Mouse (Mus musculus): ENCODE results near the gene Ces3b. TPM values are rescaled to one million over a fixed set of nuclear protein-coding genes. Genes with fewer than 3 reads are reported as not detected.
"Not testable (repeated sequence)": the region's sequence is repeated elsewhere in the genome, so short reads cannot be mapped to it uniquely, and the experiment has no call there.

Gene Ces3b
- polyA plus RNA-seq (2014; fragmentation: Nextera tagmentation; extraction: Ambion mirVana): not detected in 2 replicates

DNA sequence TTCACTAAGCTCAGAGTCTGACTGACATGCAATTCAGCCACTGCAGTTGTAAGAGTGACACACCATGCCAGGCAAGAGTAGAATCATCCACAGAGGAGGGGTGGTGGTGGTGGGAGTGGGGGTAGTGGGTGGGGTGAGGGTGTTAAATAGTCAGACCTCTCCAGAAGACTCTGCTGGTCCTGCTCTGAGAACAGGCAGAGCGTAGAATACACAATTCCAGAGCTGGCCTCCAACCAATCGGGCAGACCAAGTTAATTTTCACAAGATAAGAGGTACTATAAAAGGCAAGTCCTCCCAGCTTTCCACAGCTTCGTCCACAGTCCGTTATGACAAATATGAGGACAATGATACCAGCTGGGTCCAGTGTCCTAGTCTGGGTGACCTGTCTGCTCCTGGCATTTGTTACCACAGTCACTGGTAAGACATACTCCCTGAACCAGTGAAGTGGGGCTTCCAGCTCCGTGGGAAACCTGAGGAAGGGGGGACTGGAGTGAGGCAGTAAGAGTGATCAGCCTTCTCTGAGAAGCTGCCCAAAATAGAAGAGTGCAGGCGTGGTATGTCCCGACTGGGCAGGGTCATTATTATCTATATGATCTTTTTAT, at the start of gene Ces3b:
Ces3b (plus strand) TSS at position 305 of the 602 bp plus-strand sequence.
- no peaks in the 10 kb centered on the region for H3K4me1 ChIP-seq (ENCODE audit: insufficient read depth)
- H3K9ac ChIP-seq: no peak within 1 kb of the TSS
- H3K36me3 ChIP-seq (ENCODE audit: insufficient read depth): no peaks in the 10 kb centered on the region
- TF ChIP-seq CTCF (IDR thresholded peaks at IDR 0.05; ENCODE audit: low read depth): no peak
- H3K4me3 ChIP-seq (ENCODE audit: low read depth, low read length): no peak within 1 kb of the TSS
- no peak within 1 kb of the TSS for H3K4me2 ChIP-seq
- H3K9me3 ChIP-seq (ENCODE audit: low read depth, low read length): no peaks in the 10 kb centered on the region
- ATAC-seq (ENCODE audit: insufficient read depth) (no peak), DNase-seq (no peak)
- no peak within 1 kb of the TSS for H3K27ac ChIP-seq (ENCODE audit: low read depth)
- no peaks in the 10 kb centered on the region for H3K27me3 ChIP-seq (ENCODE audit: insufficient read depth, low read length)
- WGBS: 55% methylated on average over 7 of the region's 7 CpGs

DNA sequence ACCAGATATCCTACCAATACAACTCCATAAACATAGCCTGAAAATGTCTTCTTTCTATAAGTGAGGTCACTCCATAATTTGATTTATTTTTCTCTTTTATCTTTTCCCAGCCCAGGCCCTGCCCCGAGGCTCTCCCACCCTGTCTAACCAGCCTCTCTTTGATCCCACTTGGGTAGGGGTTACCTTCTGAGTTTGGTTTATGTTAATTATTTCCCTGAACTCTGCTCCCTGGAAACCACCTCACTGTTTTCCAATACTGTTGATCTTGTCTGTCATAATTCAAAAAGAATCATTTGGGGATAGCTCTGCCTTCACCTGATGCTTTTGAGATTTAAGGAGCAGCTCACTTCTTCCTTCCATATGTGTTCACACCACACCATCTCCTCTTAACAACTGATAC, 40.0 kb upstream of the Ces3b start:
- no peak for ATAC-seq (ENCODE audit: insufficient read depth)
- Histone ChIP-seq H3K9ac (no peak overlapping the region), H3K36me3 (ENCODE audit: insufficient read depth) (no peaks in the 10 kb centered on the region), H3K4me1 (ENCODE audit: insufficient read depth) (no peaks in the 10 kb centered on the region), H3K27me3 (ENCODE audit: insufficient read depth, low read length) (no peaks in the 10 kb centered on the region), H3K4me3 (ENCODE audit: low read depth, low read length) (no peak overlapping the region), H3K4me2 (no peak overlapping the region), H3K27ac (ENCODE audit: low read depth) (no peak overlapping the region), H3K9me3 (ENCODE audit: low read depth, low read length) (no peaks in the 10 kb centered on the region)
- WGBS: 52% methylated on average over 1 of the region's 1 CpGs
- no peak for TF ChIP-seq CTCF (IDR thresholded peaks at IDR 0.05; ENCODE audit: low read depth)
- DNase-seq: no peak

DNA sequence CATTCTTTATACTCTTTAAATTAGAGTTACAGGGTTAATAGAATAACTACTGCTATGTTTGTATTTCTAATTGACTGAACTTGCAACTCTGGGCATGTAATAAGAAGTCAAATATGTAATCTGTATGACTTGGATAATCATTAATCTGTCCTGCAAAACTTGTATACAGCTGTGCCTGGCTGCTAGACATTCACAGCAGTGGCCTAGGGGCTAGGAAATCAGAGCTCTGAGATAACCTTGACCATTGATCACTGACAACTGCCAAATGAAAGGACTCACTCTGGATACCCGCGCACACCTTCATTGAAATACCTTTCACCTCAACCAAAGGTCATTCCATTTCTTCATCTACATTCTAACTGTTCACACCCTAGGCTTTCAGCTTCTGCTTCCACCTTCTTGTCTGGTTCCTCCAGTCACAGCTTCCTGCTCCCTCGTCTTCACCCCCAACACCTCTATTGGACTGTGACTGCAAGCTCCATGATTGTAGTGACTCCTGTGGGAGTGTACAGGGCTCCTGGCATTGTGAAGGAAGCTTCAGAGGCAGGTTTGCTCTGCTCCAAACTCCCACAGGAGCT, 37.6 kb upstream of the Ces3b start:
- Histone ChIP-seq H3K27me3 (ENCODE audit: insufficient read depth, low read length) (no peaks in the 10 kb centered on the region), H3K9ac (no peak overlapping the region), H3K4me1 (ENCODE audit: insufficient read depth) (no peaks in the 10 kb centered on the region), H3K9me3 (ENCODE audit: low read depth, low read length) (no peaks in the 10 kb centered on the region), H3K4me3 (ENCODE audit: low read depth, low read length) (no peak overlapping the region), H3K4me2 (no peak overlapping the region), H3K27ac (ENCODE audit: low read depth) (no peak overlapping the region), H3K36me3 (ENCODE audit: insufficient read depth) (no peaks in the 10 kb centered on the region)
- TF ChIP-seq CTCF (IDR thresholded peaks at IDR 0.05; ENCODE audit: low read depth): no peak
- 66% methylated on average over 3 of the region's 3 CpGs for WGBS
- no peak for ATAC-seq (ENCODE audit: insufficient read depth)
- no peak for DNase-seq

DNA sequence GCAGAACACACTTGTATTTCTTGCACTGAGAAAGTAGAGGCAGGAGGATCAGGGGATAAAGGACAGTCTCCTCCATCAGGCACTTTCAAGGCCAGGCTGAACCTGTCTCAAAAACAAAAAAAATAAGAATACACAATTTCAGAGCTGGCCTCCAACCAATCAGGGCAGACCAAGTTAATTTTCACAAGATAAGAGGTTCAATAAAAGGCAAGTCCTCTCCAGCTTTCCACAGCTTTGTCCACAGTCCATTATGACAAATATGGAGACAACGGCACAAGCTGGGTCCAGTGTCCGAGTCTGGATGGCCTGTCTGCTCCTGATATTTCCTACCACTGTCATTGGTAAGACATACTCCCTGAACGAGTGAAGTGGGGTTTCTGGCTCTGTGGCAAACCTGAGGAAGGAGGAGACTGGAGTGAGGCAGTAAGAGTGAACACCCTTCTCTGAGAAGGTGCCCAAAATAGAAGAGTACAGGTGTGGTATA, 35.1 kb upstream of the Ces3b start, which contains the start of gene Ces3a:
Ces3a (plus strand) TSS at position 231 of the 484 bp plus-strand sequence.
- Histone ChIP-seq H3K9ac (no peak within 1 kb of the TSS), H3K9me3 (ENCODE audit: low read depth, low read length) (no peaks in the 10 kb centered on the region), H3K4me3 (ENCODE audit: low read depth, low read length) (no peak within 1 kb of the TSS), H3K36me3 (ENCODE audit: insufficient read depth) (no peaks in the 10 kb centered on the region), H3K4me1 (ENCODE audit: insufficient read depth) (no peaks in the 10 kb centered on the region), H3K4me2 (no peak within 1 kb of the TSS), H3K27me3 (ENCODE audit: insufficient read depth, low read length) (no peaks in the 10 kb centered on the region), H3K27ac (ENCODE audit: low read depth) (no peak within 1 kb of the TSS)
- no peak for TF ChIP-seq CTCF (IDR thresholded peaks at IDR 0.05; ENCODE audit: low read depth)
- ATAC-seq (ENCODE audit: insufficient read depth) (no peak), DNase-seq (no peak)
- 62% methylated on average over 3 of the region's 3 CpGs for WGBS

DNA sequence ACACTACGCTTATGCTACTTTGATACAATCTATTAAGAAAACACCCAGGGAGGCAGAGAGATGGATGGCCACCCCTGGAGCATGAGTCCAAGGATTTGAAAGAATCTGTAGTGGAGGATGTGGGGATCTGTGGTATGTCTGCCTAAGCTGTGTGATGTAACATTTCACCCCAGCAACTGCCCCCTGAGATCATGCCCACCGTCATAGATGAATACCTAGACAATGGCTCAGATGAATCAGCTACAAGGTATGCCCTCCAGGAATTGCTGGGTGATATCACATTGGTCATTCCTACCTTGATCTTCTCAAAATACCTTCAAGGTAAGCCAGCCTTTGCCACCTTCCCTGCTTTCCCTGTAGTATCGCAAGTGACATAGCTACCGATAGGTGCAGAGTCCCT, 27.3 kb upstream of the Ces3b start:
- Histone ChIP-seq H3K4me2 (no peak overlapping the region), H3K27ac (ENCODE audit: low read depth) (no peak overlapping the region), H3K9ac (no peak overlapping the region), H3K4me1 (ENCODE audit: insufficient read depth) (no peaks in the 10 kb centered on the region), H3K4me3 (ENCODE audit: low read depth, low read length) (no peak overlapping the region), H3K27me3 (ENCODE audit: insufficient read depth, low read length) (no peaks in the 10 kb centered on the region), H3K9me3 (ENCODE audit: low read depth, low read length) (no peaks in the 10 kb centered on the region), H3K36me3 (ENCODE audit: insufficient read depth) (no peaks in the 10 kb centered on the region)
- whole genome bisulfite sequencing: 84% methylated on average over 4 of the region's 4 CpGs
- no peak for TF ChIP-seq CTCF (IDR thresholded peaks at IDR 0.05; ENCODE audit: low read depth)
- DNase-seq (no peak), ATAC-seq (ENCODE audit: insufficient read depth) (no peak)

DNA sequence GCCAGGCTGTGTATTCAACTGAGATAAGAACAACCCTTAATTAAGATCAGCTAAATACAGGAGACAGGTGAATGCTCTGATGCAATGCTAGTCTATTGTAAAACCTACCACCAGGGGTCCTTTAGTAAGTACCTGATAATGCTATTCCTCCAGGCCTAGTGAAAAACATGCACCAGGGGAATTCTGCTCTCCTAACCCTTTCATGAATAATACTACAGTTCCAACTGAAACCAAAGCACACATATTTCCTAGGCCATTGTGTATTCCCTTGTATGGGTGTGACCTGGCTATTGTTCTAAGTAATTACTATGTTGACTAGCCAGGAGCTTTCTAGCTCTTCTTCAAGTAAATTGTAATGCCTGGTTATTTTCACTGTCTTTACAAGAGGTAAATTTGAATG, 23.5 kb upstream of the Ces3b start:
- Histone ChIP-seq H3K9ac (no peak overlapping the region), H3K36me3 (ENCODE audit: insufficient read depth) (no peaks in the 10 kb centered on the region), H3K4me2 (no peak overlapping the region), H3K9me3 (ENCODE audit: low read depth, low read length) (no peaks in the 10 kb centered on the region), H3K27me3 (ENCODE audit: insufficient read depth, low read length) (no peaks in the 10 kb centered on the region), H3K4me1 (ENCODE audit: insufficient read depth) (no peaks in the 10 kb centered on the region), H3K27ac (ENCODE audit: low read depth) (no peak overlapping the region), H3K4me3 (ENCODE audit: low read depth, low read length) (no peak overlapping the region)
- ATAC-seq (ENCODE audit: insufficient read depth) (no peak), DNase-seq (no peak)
- no peak for TF ChIP-seq CTCF (IDR thresholded peaks at IDR 0.05; ENCODE audit: low read depth)

DNA sequence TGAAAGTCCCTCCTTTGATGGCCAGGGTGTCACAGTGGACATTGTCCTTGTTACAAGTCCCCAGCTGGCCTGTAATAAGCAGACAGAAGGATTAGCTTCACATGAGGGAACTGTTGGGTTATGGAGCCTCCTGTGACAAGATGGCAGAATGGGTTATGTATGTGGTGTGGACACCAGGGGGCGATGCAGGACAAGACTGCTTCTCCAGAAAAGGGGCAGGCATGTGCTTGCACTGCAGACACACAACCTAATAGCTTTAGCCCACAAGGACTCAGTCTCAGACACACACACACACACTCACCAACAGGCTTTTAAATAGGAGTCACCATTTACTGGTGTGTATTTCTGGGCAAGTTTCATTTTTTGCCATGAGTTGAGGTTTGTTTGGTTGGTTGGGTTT, 16.8 kb upstream of the Ces3b start:
- Histone ChIP-seq H3K36me3 (ENCODE audit: insufficient read depth) (no peaks in the 10 kb centered on the region), H3K9me3 (ENCODE audit: low read depth, low read length) (no peaks in the 10 kb centered on the region), H3K4me1 (ENCODE audit: insufficient read depth) (no peaks in the 10 kb centered on the region), H3K4me3 (ENCODE audit: low read depth, low read length) (no peak overlapping the region), H3K4me2 (no peak overlapping the region), H3K27ac (ENCODE audit: low read depth) (no peak overlapping the region), H3K27me3 (ENCODE audit: insufficient read depth, low read length) (no peaks in the 10 kb centered on the region), H3K9ac (no peak overlapping the region)
- 5% methylated on average over 1 of the region's 1 CpGs for WGBS
- peak; percentile 78 for DNase-seq
- ATAC-seq (ENCODE audit: insufficient read depth): no peak; the same call in 1 of the 2 replicates
- TF ChIP-seq CTCF (IDR thresholded peaks at IDR 0.05; ENCODE audit: low read depth): peak; percentile 76

DNA sequence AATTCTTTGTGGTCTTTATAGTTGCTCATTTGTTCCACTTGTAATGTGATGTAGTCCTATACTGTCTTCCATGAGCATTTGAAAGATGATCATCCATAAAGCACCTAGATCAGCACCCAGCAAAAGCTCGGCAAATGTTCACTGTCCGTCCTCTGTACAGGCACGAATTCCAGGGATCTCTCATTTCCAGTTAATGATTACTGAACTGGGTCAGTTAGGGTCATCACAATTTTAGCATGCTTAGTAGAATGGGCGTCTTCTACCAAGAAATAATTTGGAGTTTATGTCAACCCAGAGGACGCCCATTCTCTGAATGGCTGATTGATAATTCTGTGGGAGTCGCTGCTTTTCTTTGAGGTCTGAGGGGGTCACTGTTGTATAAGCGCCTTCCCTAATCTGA, 15.6 kb upstream of the Ces3b start:
- H3K4me3 ChIP-seq (ENCODE audit: low read depth, low read length); H3K9me3 ChIP-seq (ENCODE audit: low read depth, low read length); H3K4me1 ChIP-seq (ENCODE audit: insufficient read depth); H3K36me3 ChIP-seq (ENCODE audit: insufficient read depth); H3K4me2 ChIP-seq; H3K9ac ChIP-seq; DNase-seq; ATAC-seq (ENCODE audit: insufficient read depth); H3K27me3 ChIP-seq (ENCODE audit: insufficient read depth, low read length); H3K27ac ChIP-seq (ENCODE audit: low read depth): not testable (repeated sequence)
- WGBS: 66% methylated on average over 7 of the region's 7 CpGs

All from lung, embryonic 14.5 days (tissue).